ENCODE assay signal across 14 mouse cellular contexts in the genomic region with DNA sequence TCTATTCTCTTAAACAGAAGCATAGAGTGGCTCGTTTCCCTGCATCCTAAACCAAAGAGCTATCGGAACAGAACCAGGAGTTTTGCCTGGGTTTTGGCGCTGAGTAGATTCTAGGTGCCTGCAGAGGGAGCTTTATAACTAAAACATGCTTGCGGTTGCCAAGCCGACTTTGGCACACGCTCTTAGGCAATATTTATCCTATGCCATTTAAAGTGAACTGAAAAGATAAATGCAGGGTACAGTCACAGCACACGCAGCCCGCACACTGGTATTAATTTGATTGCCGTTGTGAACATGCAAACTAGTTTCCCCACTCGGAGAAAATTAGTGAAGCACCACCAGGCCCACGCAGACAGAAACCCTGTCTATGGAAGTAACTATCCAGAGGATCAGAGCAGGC. TPM values are rescaled to one million over a fixed set of nuclear protein-coding genes. Genes with fewer than 3 reads are reported as not detected.
DNase-seq lines count a peak whose midpoint lies in the region; ATAC-seq and TF ChIP-seq lines count a peak whose summit lies in the region.
"Had no signal": no experiment of that assay in that cellular context is flagged by ENCODE, and none has a peak within 500 bp of the region (broad histone marks: within the 10 kb centered on the region; RNA-seq: fewer than 3 reads in every experiment).

No protein-coding gene starts in this region.

- H3K9ac ChIP-seq in midbrain, postnatal 0 days (replicated peaks; ENCODE audit: low read length, poor library complexity, severe bottlenecking) = no peak overlapping the region
- no peak overlapping the region for H3K9ac ChIP-seq in midbrain, embryonic 15.5 days
- H3K9ac ChIP-seq: liver, embryonic 15.5 days had no signal

- WGBS in midbrain, postnatal 0 days = 67% methylated on average over 11 of the region's 11 CpGs
- WGBS in midbrain, embryonic 15.5 days = 68% methylated on average over 11 of the region's 11 CpGs

- ATAC-seq in midbrain, postnatal 0 days (ENCODE audit: low FRiP score) = no peak
- no peak for ATAC-seq in midbrain, embryonic 15.5 days (replicated peaks)
- ATAC-seq: activated CD4-positive, CD25-positive, alpha-beta regulatory T cell, adult 4 months had no signal

- no peaks in the 10 kb centered on the region for H3K36me3 ChIP-seq in midbrain, postnatal 0 days (ENCODE audit: insufficient read depth, low read length)
- no peaks in the 10 kb centered on the region for H3K36me3 ChIP-seq in midbrain, embryonic 15.5 days (replicated peaks)
- H3K36me3 ChIP-seq: liver, embryonic 15.5 days had no signal

- no peaks in the 10 kb centered on the region for H3K4me1 ChIP-seq in midbrain, postnatal 0 days (ENCODE audit: insufficient read depth, low read length)
- peaks cover 5% of the 10 kb centered on the region; the same call in 1 of the 2 replicates for H3K4me1 ChIP-seq in midbrain, embryonic 15.5 days
- H3K4me1 ChIP-seq: liver, embryonic 15.5 days had no signal

- H3K4me3 ChIP-seq in midbrain, postnatal 0 days (ENCODE audit: low read depth, low read length) = no peak overlapping the region
- H3K4me3 ChIP-seq in midbrain, embryonic 15.5 days = no peak overlapping the region
- H3K4me3 ChIP-seq: liver, embryonic 15.5 days had no signal

- no peak overlapping the region for H3K27ac ChIP-seq in midbrain, postnatal 0 days (ENCODE audit: low read depth, low read length)
- no peak overlapping the region for H3K27ac ChIP-seq in midbrain, embryonic 15.5 days
- H3K27ac ChIP-seq: kidney, postnatal 0 days; liver, embryonic 15.5 days had no signal

- H3K4me2 ChIP-seq in midbrain, postnatal 0 days (ENCODE audit: low read depth, low read length, poor library complexity, severe bottlenecking) = no peak overlapping the region
- no peak overlapping the region for H3K4me2 ChIP-seq in midbrain, embryonic 15.5 days
- H3K4me2 ChIP-seq: liver, embryonic 15.5 days had no signal

- no peaks in the 10 kb centered on the region for H3K27me3 ChIP-seq in midbrain, postnatal 0 days (ENCODE audit: insufficient read depth, low read length)
- H3K27me3 ChIP-seq in midbrain, embryonic 15.5 days (replicated peaks) = 0 out of 2 replicates have a peak, but pooled peaks cover 4% of the 10 kb centered on the region
- H3K27me3 ChIP-seq: liver, embryonic 15.5 days had no signal

- DNase-seq in heart, adult 11 months = peak; percentile 55
- no peak for DNase-seq in heart, adult 18-20 months
- peak; percentile 41 for DNase-seq in midbrain, postnatal 0 days (ENCODE audit: low spot score)
- peak; percentile 45 for DNase-seq in right cerebral cortex, adult 18-20 months
- DNase-seq in adipocyte (ENCODE audit: low spot score) = no peak
- DNase-seq in kidney, postnatal 10 days = no peak
- DNase-seq: cerebellum, adult 9-10 months had no signal

- no peaks in the 10 kb centered on the region for H3K9me3 ChIP-seq in midbrain, postnatal 0 days (ENCODE audit: low read length)
- H3K9me3 ChIP-seq in midbrain, embryonic 15.5 days = no peaks in the 10 kb centered on the region
- H3K9me3 ChIP-seq: liver, embryonic 15.5 days had no signal

- peak; percentile 45 for TF ChIP-seq CTCF in midbrain, postnatal 0 days (IDR thresholded peaks at IDR 0.05)

RNA-seq across cellular contexts. Expression of a gene that starts 25.4 kb away (rescaled TPM):
- total RNA-seq in heart, adult 18-20 months (2021) = under 1 TPM in 1 of 2 experiments, not detected in 1; 0.13 TPM
- total RNA-seq in midbrain, postnatal 0 days (2014; rRNA removed) = 0.22 and 0.38 TPM in 2 replicates
- 0.14 and 0.21 TPM in 2 replicates for polyA plus RNA-seq in midbrain, postnatal 0 days (2015; fragmentation: Nextera tagmentation; extraction: Ambion mirVana)
- polyA plus RNA-seq in midbrain, embryonic 15.5 days (2015; fragmentation: Nextera tagmentation; extraction: Ambion mirVana) = 0.08 TPM in 1 of 2 replicates, not detected in the other
- total RNA-seq: heart, postnatal 25 days had no signal
- polyA plus RNA-seq: gonadal fat pad, adult 2 months; limb, embryonic 11.5 days had no signal

Comparison
In these comparisons a context has a peak if more than half of its experiments do, and no peak if none do; other contexts are left out.
1. DNase-seq: peak in heart, adult 11 months (single experiment), midbrain, postnatal 0 days (single experiment) and right cerebral cortex, adult 18-20 months (single experiment); none in heart, adult 18-20 months (0 of 2), adipocyte (single experiment) and kidney, postnatal 10 days (single experiment).